Mouse (Mus musculus) left cerebral cortex, adult 18-20 months (tissue): ENCODE measurements around the gene Dock10. TPM values are rescaled to one million over a fixed set of nuclear protein-coding genes. Genes with fewer than 3 reads are reported as not detected.
"Not testable (repeated sequence)": the region's sequence is repeated elsewhere in the genome, so short reads cannot be mapped to it uniquely, and the experiment has no call there.

ENCODE experiments used
- DNase-seq, 2 experiments: peaks; one replicate each; pipeline ENCODE4 v3.0.0; 2021 to 2022; ENCODE audit warnings: low spot score in 2 of 2, mixed read lengths in 1 of 2
- long read RNA-seq, 2 experiments: library from polyadenylated mRNA; stranded (forward); transcript quantifications; one replicate each; pipeline ENCODE4 v2.0.0; 2021
- total RNA-seq, 2 experiments: library from RNA; stranded (reverse); gene quantifications; 2 replicates each; pipeline ENCODE4 v1.2.3; 2021

Gene Dock10
- 10 to 100 TPM; 20.8 to 28.3 TPM for total RNA-seq
- long read RNA-seq, experiment 1, partial matches to known transcripts: 1 of 3 reads
- long read RNA-seq, experiment 1, other reads (novel, unspliced or antisense): 2 of 3 reads
- long read RNA-seq, experiment 2, partial matches to known transcripts: 0 of 2 reads
- long read RNA-seq, experiment 2, other reads (novel, unspliced or antisense): 2 of 2 reads

GRCm38 (mm10) chr1:80757977-80758797 lies at the start of gene Dock10:
Gene Dock10, minus strand, starts transcription at chr1:80758527.
- DNase-seq: peak; percentile 60 to 68

GRCm38 (mm10) chr1:80806835-80807398 lies 48.6 kb upstream of the Dock10 start:
- DNase-seq: no peak

GRCm38 (mm10) chr1:80802023-80802422 lies 43.7 kb upstream of the Dock10 start:
- DNase-seq: no peak

GRCm38 (mm10) chr1:80785066-80785779 lies 26.9 kb upstream of the Dock10 start:
- no peak for DNase-seq

GRCm38 (mm10) chr1:80784155-80784554 lies 25.8 kb upstream of the Dock10 start:
- DNase-seq: no peak

- DNase-seq: no peak
These were observed 7.2 kb upstream of the Dock10 start for GRCm38 (mm10) chr1:80765504-80765903.

GRCm38 (mm10) chr1:80763042-80763950 lies 5.0 kb upstream of the Dock10 start:
- DNase-seq: no peak

- DNase-seq: no peak
These were observed 464 bp upstream of the Dock10 start for GRCm38 (mm10) chr1:80758798-80759184.

- no peak for DNase-seq
These were observed 714 bp downstream of the Dock10 start for GRCm38 (mm10) chr1:80757650-80757976.

- DNase-seq: peak; percentile 5 to 6
These were observed 1.3 kb downstream of the Dock10 start for GRCm38 (mm10) chr1:80756824-80757649.

GRCm38 (mm10) chr1:80756060-80756439 lies 2.3 kb downstream of the Dock10 start:
- no peak for DNase-seq

GRCm38 (mm10) chr1:80755296-80756059 lies 2.8 kb downstream of the Dock10 start:
- no peak for DNase-seq

- DNase-seq: not testable (repeated sequence)
These were observed 9.2 kb downstream of the Dock10 start for GRCm38 (mm10) chr1:80749122-80749521.

- no peak for DNase-seq
These were observed 11.4 kb downstream of the Dock10 start for GRCm38 (mm10) chr1:80746691-80747463.

GRCm38 (mm10) chr1:80746195-80746594 lies 12.1 kb downstream of the Dock10 start:
- DNase-seq: no peak

- DNase-seq: no peak
These were observed 18.9 kb downstream of the Dock10 start for GRCm38 (mm10) chr1:80739472-80739871.

GRCm38 (mm10) chr1:80737812-80738391 lies 20.4 kb downstream of the Dock10 start:
- DNase-seq: no peak

- DNase-seq: no peak
These were observed 27.7 kb downstream of the Dock10 start for GRCm38 (mm10) chr1:80730582-80730981.
